Mouse (Mus musculus) spleen, postnatal 36 days (tissue): ENCODE measurements around the gene Smyd2.

Source experiments
- DNase-seq, 2 experiments: peaks; one replicate each; pipeline ENCODE4 v3.0.0; 2022; ENCODE audit warnings: low spot score in 2 of 2, mixed read lengths in 1 of 2

Smyd2 gene

GRCm38 (mm10) chr1:189873591-189873990 is 48.6 kb downstream of the Smyd2 start:
- no peak for DNase-seq

GRCm38 (mm10) chr1:189872050-189872449 is 50.1 kb downstream of the Smyd2 start:
- DNase-seq = no peak

GRCm38 (mm10) chr1:189871625-189872024 is 50.5 kb downstream of the Smyd2 start:
- DNase-seq = no peak

- DNase-seq = no peak
These were observed 51.6 kb downstream of the Smyd2 start for GRCm38 (mm10) chr1:189870539-189870938.

- no peak for DNase-seq
These were observed 52.4 kb downstream of the Smyd2 start for GRCm38 (mm10) chr1:189869651-189870270.

GRCm38 (mm10) chr1:189868036-189868435 is 54.1 kb downstream of the Smyd2 start:
- no peak for DNase-seq

GRCm38 (mm10) chr1:189867497-189867896 is 54.7 kb downstream of the Smyd2 start:
- peak in 1 of 2 experiments; percentile 18 for DNase-seq

GRCm38 (mm10) chr1:189867034-189867433 is 55.1 kb downstream of the Smyd2 start:
- DNase-seq = no peak

GRCm38 (mm10) chr1:189866621-189867020 is 55.5 kb downstream of the Smyd2 start:
- DNase-seq = no peak

- DNase-seq = no peak
These were observed 57.2 kb downstream of the Smyd2 start for GRCm38 (mm10) chr1:189864846-189865560.

- DNase-seq = no peak
These were observed 57.9 kb downstream of the Smyd2 start for GRCm38 (mm10) chr1:189864301-189864700.

- no peak for DNase-seq
These were observed 58.4 kb downstream of the Smyd2 start for GRCm38 (mm10) chr1:189863727-189864126.

- DNase-seq = no peak
These were observed 61.2 kb downstream of the Smyd2 start for GRCm38 (mm10) chr1:189860942-189861315.

GRCm38 (mm10) chr1:189860112-189860941 is 61.8 kb downstream of the Smyd2 start:
- DNase-seq = no peak

- no peak for DNase-seq
These were observed 63.8 kb downstream of the Smyd2 start for GRCm38 (mm10) chr1:189858377-189858776.

GRCm38 (mm10) chr1:189855739-189856138 is 66.4 kb downstream of the Smyd2 start:
- no peak for DNase-seq

- no peak for DNase-seq
These were observed 67.5 kb downstream of the Smyd2 start for GRCm38 (mm10) chr1:189854646-189855045.

- no peak for DNase-seq
These were observed 69.7 kb downstream of the Smyd2 start for GRCm38 (mm10) chr1:189852456-189852855.

GRCm38 (mm10) chr1:189852051-189852450 is 70.1 kb downstream of the Smyd2 start:
- no peak for DNase-seq

- DNase-seq = no peak
These were observed 72.6 kb downstream of the Smyd2 start for GRCm38 (mm10) chr1:189849550-189849949.

GRCm38 (mm10) chr1:189846319-189846718 is 75.8 kb downstream of the Smyd2 start:
- DNase-seq = no peak

- no peak for DNase-seq
These were observed 88.0 kb downstream of the Smyd2 start for GRCm38 (mm10) chr1:189834166-189834565.

- DNase-seq = no peak
These were observed 88.8 kb downstream of the Smyd2 start for GRCm38 (mm10) chr1:189833351-189833750.
